Mouse (Mus musculus): Measurements from ENCODE around the gene Sorcs3.

The Sorcs3 gene

GRCm38 (mm10) chr19:48834342-48834741 is 628.5 kb downstream of the Sorcs3 start:
- no peak for DNase-seq (ENCODE audit: low spot score)

GRCm38 (mm10) chr19:48839418-48839817 is 633.6 kb downstream of the Sorcs3 start:
- peak; percentile 6 for DNase-seq (ENCODE audit: low spot score)

GRCm38 (mm10) chr19:48847700-48848099 is 641.9 kb downstream of the Sorcs3 start:
- DNase-seq (ENCODE audit: low spot score): no peak

GRCm38 (mm10) chr19:48850466-48850865 is 644.6 kb downstream of the Sorcs3 start:
- DNase-seq (ENCODE audit: low spot score): no peak
